In genomic region chr2:10372321-10372723, GRCm38 (mm10) we compare ENCODE assay signal across 8 mouse cellular contexts. TPM values are rescaled to one million over a fixed set of nuclear protein-coding genes. Genes with fewer than 3 reads are reported as not detected.
DNase-seq lines count a peak whose midpoint lies in the region; ATAC-seq lines count a peak whose summit lies in the region.

No protein-coding gene starts in this region.

- peak; percentile 61 for ATAC-seq in common myeloid progenitor, adult 5-6 weeks (replicated peaks; ENCODE audit: low read depth, poor library complexity, severe bottlenecking)
- ATAC-seq in monocyte, adult 5-6 weeks (replicated peaks; ENCODE audit: insufficient number of reproducible peaks, low FRiP score, low TSS enrichment, poor library complexity, severe bottlenecking), result no peak

- intact Hi-C loops in left cerebral cortex, postnatal 4 days (cut with DNase I), result loop anchor here (5.0 kb wide), 1 partner anchor 690 kb away; no protein-coding TSS in a partner anchor

- DNase-seq in adrenal gland, adult 18-20 months (ENCODE audit: low spot score in 2 of 2), result peak; percentile 35
- peak; percentile 12 to 16 for DNase-seq in gastrocnemius, adult 8-10 months (ENCODE audit: low spot score in 2 of 2)
- peak; percentile 79 for DNase-seq in induced T-regulatory cell, adult 2 months (ENCODE audit: low read depth)
- peak; percentile 79 for DNase-seq in left cerebral cortex, postnatal 4 days
- peak; percentile 82 for DNase-seq in mesoderm, embryonic 11.5 days (ENCODE audit: low read depth, low spot score)
- peak; percentile 43 to 54 for DNase-seq in right cerebral cortex, postnatal 36 days (ENCODE audit: low spot score in 2 of 2)

RNA-seq across cellular contexts. Expression of gene Sfmbt2, which starts 2.0 kb away (rescaled TPM):
- under 1 TPM; 0.33 to 0.54 TPM for total RNA-seq in adrenal gland, adult 18-20 months (2021)
- 0.78 and 2.4 TPM in 2 replicates for total RNA-seq in common myeloid progenitor, adult 5-6 weeks (2017)
- under 1 TPM in 2 of 4 experiments, not detected in 2; 0.08 to 0.20 TPM for total RNA-seq in gastrocnemius, adult 8-10 months (2022)
- 1 to 10 TPM; 5.2 to 5.4 TPM for total RNA-seq in left cerebral cortex, postnatal 4 days (2021)
- 0.21 to 0.68 TPM in 2 of 3 replicates, not detected in the other for total RNA-seq in monocyte, adult 5-6 weeks (2017)

Comparison
In these comparisons a context has a peak if more than half of its experiments do, and no peak if none do; other contexts are left out.
1. DNase-seq: peak in every context shown above with its lines; median percentile 82 in mesoderm, embryonic 11.5 days; 79 in induced T-regulatory cell, adult 2 months; 79 in left cerebral cortex, postnatal 4 days; 48 in right cerebral cortex, postnatal 36 days; 35 in adrenal gland, adult 18-20 months; 14 in gastrocnemius, adult 8-10 months.